Mouse (Mus musculus) urinary bladder, postnatal 0 days (tissue): Measurements from ENCODE around the gene Acap2. TPM values are rescaled to one million over a fixed set of nuclear protein-coding genes. Genes with fewer than 3 reads are reported as not detected.

Experiments used
- polyA plus RNA-seq: library from polyadenylated mRNA; unstranded; fragments of >200 nt; fragmentation: Nextera tagmentation; extraction: Ambion mirVana; gene quantifications from 2 replicates; pipeline ENCODE4 v1.2.1, GENCODE M21; 2015

Acap2 gene
- 11.8 and 13.6 TPM in 2 replicates for polyA plus RNA-seq

GRCm38 (mm10) chr16:31200790-31201567 lies at the start of gene Acap2:
Acap2 (minus strand) TSS chr16:31201245.

GRCm38 (mm10) chr16:31081125-31081664 lies 119.8 kb downstream of the Acap2 start, which contains the start of gene Xxylt1:
Xxylt1 (minus strand) TSS chr16:31081432.

Other genes starting within 250 kb of the Acap2 start
- 8.2 and 8.4 TPM in 2 replicates for gene Xxylt1, start 119.8 kb downstream of the Acap2 start, polyA plus RNA-seq
- gene Ppp1r2, start 74.0 kb upstream of the Acap2 start, polyA plus RNA-seq = 121 and 139 TPM in 2 replicates
- gene Apod, start 113.6 kb upstream of the Acap2 start, polyA plus RNA-seq = 5.6 and 6.4 TPM in 2 replicates
- 111 and 125 TPM in 2 replicates for gene Bdh1, start 221.0 kb upstream of the Acap2 start, polyA plus RNA-seq